Mouse (Mus musculus) kidney, postnatal 36 days (tissue): ENCODE data around the gene Hsdl2.
"Not testable (repeated sequence)": the region's sequence is repeated elsewhere in the genome, so short reads cannot be mapped to it uniquely, and the experiment has no call there.

Source experiments
- DNase-seq, 2 experiments: peaks; one replicate each; pipeline ENCODE4 v3.0.0; 2021 to 2022; ENCODE audit warnings: mixed read lengths in 2 of 2

Gene Hsdl2

GRCm38 (mm10) chr4:59581314-59582185 lies at the start of gene Hsdl2:
Gene Hsdl2, plus strand, starts transcription at chr4:59581563.
- DNase-seq = peak; percentile 99 to 100

- DNase-seq = no peak
These were observed 48.1 kb upstream of the Hsdl2 start for GRCm38 (mm10) chr4:59533268-59533667.

- DNase-seq = no peak
These were observed 45.7 kb upstream of the Hsdl2 start for GRCm38 (mm10) chr4:59535624-59536023.

- no peak for DNase-seq
These were observed 45.1 kb upstream of the Hsdl2 start for GRCm38 (mm10) chr4:59536281-59536680.

- DNase-seq = no peak
These were observed 38.4 kb upstream of the Hsdl2 start for GRCm38 (mm10) chr4:59543006-59543405.

- no peak for DNase-seq
These were observed 36.7 kb upstream of the Hsdl2 start for GRCm38 (mm10) chr4:59544654-59545053.

- peak in 1 of 2 experiments; percentile 22 for DNase-seq
These were observed 34.9 kb upstream of the Hsdl2 start for GRCm38 (mm10) chr4:59546285-59547071.

- DNase-seq = peak in 1 of 2 experiments; percentile 44
These were observed 34.0 kb upstream of the Hsdl2 start for GRCm38 (mm10) chr4:59547136-59547889.

GRCm38 (mm10) chr4:59548011-59548559 lies 33.3 kb upstream of the Hsdl2 start:
- no peak for DNase-seq

GRCm38 (mm10) chr4:59548560-59549174 lies 32.7 kb upstream of the Hsdl2 start:
- peak; percentile 73 to 87 for DNase-seq

GRCm38 (mm10) chr4:59549175-59549976 lies 32.0 kb upstream of the Hsdl2 start, which contains the start of gene Ptbp3:
Gene Ptbp3, minus strand, starts transcription at chr4:59549364.
- peak; percentile 92 to 97 for DNase-seq

- no peak for DNase-seq
These were observed 31.3 kb upstream of the Hsdl2 start for GRCm38 (mm10) chr4:59549977-59550560.

GRCm38 (mm10) chr4:59551901-59552300 lies 29.5 kb upstream of the Hsdl2 start:
- no peak for DNase-seq

GRCm38 (mm10) chr4:59552835-59553234 lies 28.5 kb upstream of the Hsdl2 start:
- DNase-seq = peak in 1 of 2 experiments; percentile 34

- no peak for DNase-seq
These were observed 27.8 kb upstream of the Hsdl2 start for GRCm38 (mm10) chr4:59553576-59553975.

GRCm38 (mm10) chr4:59555177-59555576 lies 26.2 kb upstream of the Hsdl2 start:
- DNase-seq = no peak

- not testable (repeated sequence) for DNase-seq
These were observed 24.0 kb upstream of the Hsdl2 start for GRCm38 (mm10) chr4:59557343-59557742.

GRCm38 (mm10) chr4:59558096-59558720 lies 23.2 kb upstream of the Hsdl2 start:
- DNase-seq = peak; percentile 69 to 85

- no peak for DNase-seq
These were observed 21.2 kb upstream of the Hsdl2 start for GRCm38 (mm10) chr4:59560141-59560540.

GRCm38 (mm10) chr4:59564128-59564527 lies 17.2 kb upstream of the Hsdl2 start:
- DNase-seq = no peak
